Mouse (Mus musculus) limb, embryonic 15.5 days (tissue): Measurements from ENCODE around the gene Gm2663. TPM values are rescaled to one million over a fixed set of nuclear protein-coding genes. Genes with fewer than 3 reads are reported as not detected.
"Not testable (repeated sequence)": the region's sequence is repeated elsewhere in the genome, so short reads cannot be mapped to it uniquely, and the experiment has no call there.

ENCODE experiments used
- ATAC-seq: fragments of 200-750 bp; cut with Nextera tagmentation; 2 replicates; pipeline ENCODE4 v1.8.0; 2017; ENCODE audit warnings: low read depth, moderate TSS enrichment; ENCODE audit not compliant: insufficient number of reproducible peaks, low FRiP score, low TSS enrichment
- H3K27ac ChIP-seq: fragments of 300-500 bp; sonication (generic); 2 replicates; pipeline ENCODE4 v1.5.1; 2015; ENCODE audit warnings: moderate library complexity, mild to moderate bottlenecking, inconsistent platforms
- H3K27me3 ChIP-seq: fragments of 300-500 bp; sonication (generic); 2 replicates; pipeline ENCODE4 v1.6.1; 2015; ENCODE audit warnings: inconsistent platforms
- H3K36me3 ChIP-seq: fragments of 300-500 bp; sonication (generic); 2 replicates; pipeline ENCODE4 v1.6.1; 2015; ENCODE audit warnings: inconsistent platforms
- H3K4me1 ChIP-seq: fragments of 300-500 bp; sonication (generic); 2 replicates; pipeline ENCODE4 v1.6.1; 2015; ENCODE audit warnings: inconsistent platforms
- H3K4me2 ChIP-seq: fragments of 300-500 bp; sonication (generic); 2 replicates; pipeline ENCODE4 v1.6.1; 2015; ENCODE audit warnings: mild to moderate bottlenecking, inconsistent platforms
- H3K4me3 ChIP-seq: fragments of 300-500 bp; sonication (generic); 2 replicates; pipeline ENCODE4 v1.5.1; 2015; ENCODE audit warnings: mild to moderate bottlenecking, inconsistent platforms
- H3K9ac ChIP-seq: fragments of 300-500 bp; sonication (generic); 2 replicates; pipeline ENCODE4 v1.6.1; 2015; ENCODE audit warnings: inconsistent platforms
- H3K9me3 ChIP-seq: fragments of 300-500 bp; sonication (generic); 2 replicates; pipeline ENCODE4 v1.6.1; 2016; ENCODE audit warnings: inconsistent platforms
- WGBS: fragments of 180-500 bp; shearing (Covaris S2); methylation state at CpG from one replicate; pipeline ENCODE4 v1.1.7; 2015; 5-methylcytosine and 5-hydroxymethylcytosine counted together
- polyA plus RNA-seq: library from polyadenylated mRNA; unstranded; fragments of >200 nt; fragmentation: Nextera tagmentation; extraction: Ambion mirVana; gene quantifications from 2 replicates; pipeline ENCODE4 v1.2.1, GENCODE M21; 2015

Gm2663 gene
- polyA plus RNA-seq: not detected in 2 replicates

GRCm38 (mm10) chr6:40999379-40999778 is at the start of gene Gm2663:
Gene Gm2663, minus strand, starts transcription at chr6:40999479.
- H3K27me3 ChIP-seq, H3K4me3 ChIP-seq, ATAC-seq, H3K4me2 ChIP-seq, H3K36me3 ChIP-seq, H3K4me1 ChIP-seq, H3K9ac ChIP-seq, H3K27ac ChIP-seq, H3K9me3 ChIP-seq: not testable (repeated sequence)

DNA sequence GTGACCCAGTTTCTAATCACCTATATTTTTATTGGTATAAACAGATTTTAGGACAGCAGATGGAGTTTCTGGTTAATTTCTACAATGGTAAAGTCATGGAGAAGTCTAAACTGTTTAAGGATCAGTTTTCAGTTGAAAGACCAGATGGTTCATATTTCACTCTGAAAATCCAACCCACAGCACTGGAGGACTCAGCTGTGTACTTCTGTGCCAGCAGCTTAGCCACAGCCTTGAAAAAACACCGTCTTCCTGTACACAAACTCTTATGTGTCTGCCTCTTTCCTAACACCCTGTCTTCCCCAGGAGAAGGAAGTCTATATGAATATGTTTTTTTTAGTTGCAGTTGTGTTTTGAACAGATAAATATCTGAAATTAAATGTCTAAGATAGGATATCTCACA is 49.3 kb upstream of the Gm2663 start:
- ATAC-seq: no peak
- WGBS: 60% methylated on average over 1 of the region's 1 CpGs
- Histone ChIP-seq H3K4me1 (no peaks in the 10 kb centered on the region), H3K9ac (no peak overlapping the region), H3K9me3 (no peaks in the 10 kb centered on the region), H3K27ac (no peak overlapping the region), H3K36me3 (no peaks in the 10 kb centered on the region), H3K4me3 (no peak overlapping the region), H3K4me2 (no peak overlapping the region), H3K27me3 (no peaks in the 10 kb centered on the region)

DNA sequence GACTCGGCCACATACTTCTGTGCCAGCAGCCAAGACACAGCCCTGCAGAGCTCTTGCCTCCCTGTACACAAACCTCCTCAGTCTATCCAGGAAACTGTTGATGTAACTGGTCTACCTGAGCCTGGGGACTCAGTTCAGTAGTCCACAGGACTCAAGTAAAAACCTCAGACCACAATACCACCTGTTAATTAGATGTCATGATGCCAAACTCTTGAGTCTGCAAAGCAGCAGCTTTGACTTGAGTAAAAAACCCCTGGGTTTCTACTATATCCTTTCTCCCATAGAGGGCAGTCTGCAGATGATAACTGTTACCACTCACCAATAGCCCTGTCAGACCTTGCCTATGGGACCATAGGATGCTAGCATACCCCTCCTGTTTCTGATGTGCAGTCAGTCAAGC is 48.7 kb upstream of the Gm2663 start:
- ATAC-seq: no peak
- Histone ChIP-seq H3K27me3 (no peaks in the 10 kb centered on the region), H3K9ac (no peak overlapping the region), H3K4me1 (no peaks in the 10 kb centered on the region), H3K4me3 (no peak overlapping the region), H3K4me2 (no peak overlapping the region), H3K36me3 (no peaks in the 10 kb centered on the region), H3K9me3 (no peaks in the 10 kb centered on the region), H3K27ac (no peak overlapping the region)
- WGBS: 80% methylated on average over 1 of the region's 1 CpGs

GRCm38 (mm10) chr6:41047202-41047601 is 47.9 kb upstream of the Gm2663 start:
- no peak overlapping the region for H3K27ac ChIP-seq
- H3K4me2 ChIP-seq: no peak overlapping the region
- no peaks in the 10 kb centered on the region for H3K36me3 ChIP-seq
- WGBS: 83% methylated on average over 1 of the region's 1 CpGs
- no peaks in the 10 kb centered on the region for H3K4me1 ChIP-seq
- no peaks in the 10 kb centered on the region for H3K27me3 ChIP-seq
- ATAC-seq: no peak
- no peak overlapping the region for H3K4me3 ChIP-seq
- H3K9me3 ChIP-seq: no peaks in the 10 kb centered on the region
- H3K9ac ChIP-seq: no peak overlapping the region

- no peaks in the 10 kb centered on the region for H3K27me3 ChIP-seq
- H3K9ac ChIP-seq: no peak overlapping the region
- no peak overlapping the region for H3K4me3 ChIP-seq
- no peak overlapping the region for H3K4me2 ChIP-seq
- WGBS: 64% methylated on average over 2 of the region's 2 CpGs
- no peaks in the 10 kb centered on the region for H3K9me3 ChIP-seq
- no peak for ATAC-seq
- H3K4me1 ChIP-seq: no peaks in the 10 kb centered on the region
- no peaks in the 10 kb centered on the region for H3K36me3 ChIP-seq
- no peak overlapping the region for H3K27ac ChIP-seq
Observed at GRCm38 (mm10) chr6:41046553-41046952, 47.3 kb upstream of the Gm2663 start.

DNA sequence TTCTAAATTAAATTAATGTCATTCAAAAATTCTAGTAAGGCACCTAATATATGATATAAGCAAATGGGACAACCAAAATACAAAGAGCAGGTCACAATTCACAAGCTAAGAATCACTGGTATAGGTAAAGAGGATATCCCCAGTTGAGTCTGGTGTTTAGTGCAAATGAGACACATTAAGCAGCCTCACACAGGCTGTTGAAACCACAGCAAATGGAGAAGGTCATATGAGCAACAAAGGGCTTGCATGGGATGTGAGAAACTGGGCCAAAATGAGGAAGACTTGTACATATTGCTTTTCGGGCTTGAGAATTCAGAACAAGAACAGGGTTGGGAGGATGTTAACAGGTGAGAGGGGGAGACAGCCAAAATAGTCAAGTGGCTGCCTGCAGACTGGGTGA is 45.5 kb upstream of the Gm2663 start:
- H3K4me2 ChIP-seq: no peak overlapping the region
- H3K4me1 ChIP-seq: no peaks in the 10 kb centered on the region
- H3K9me3 ChIP-seq: no peaks in the 10 kb centered on the region
- no peak overlapping the region for H3K4me3 ChIP-seq
- H3K27me3 ChIP-seq: no peaks in the 10 kb centered on the region
- WGBS: 83% methylated on average over 1 of the region's 1 CpGs
- no peak overlapping the region for H3K9ac ChIP-seq
- H3K36me3 ChIP-seq: no peaks in the 10 kb centered on the region
- H3K27ac ChIP-seq: no peak overlapping the region
- no peak for ATAC-seq

- Histone ChIP-seq H3K4me3 (no peak overlapping the region), H3K4me1 (no peaks in the 10 kb centered on the region), H3K27me3 (no peaks in the 10 kb centered on the region), H3K9me3 (no peaks in the 10 kb centered on the region), H3K27ac (no peak overlapping the region), H3K9ac (no peak overlapping the region), H3K4me2 (no peak overlapping the region), H3K36me3 (no peaks in the 10 kb centered on the region)
- 68% methylated on average over 1 of the region's 1 CpGs for WGBS
- no peak for ATAC-seq
Observed at GRCm38 (mm10) chr6:41044314-41044713, 45.0 kb upstream of the Gm2663 start.

GRCm38 (mm10) chr6:41035409-41035808 is 36.1 kb upstream of the Gm2663 start, which contains the start of gene 2210010C04Rik:
Gene 2210010C04Rik, minus strand, starts transcription at chr6:41035509.
- Histone ChIP-seq H3K9me3 (no peaks in the 10 kb centered on the region), H3K4me1 (no peaks in the 10 kb centered on the region), H3K36me3 (no peaks in the 10 kb centered on the region), H3K9ac (no peak within 1 kb of the TSS), H3K27ac (no peak within 1 kb of the TSS), H3K4me2 (no peak within 1 kb of the TSS), H3K27me3 (no peaks in the 10 kb centered on the region), H3K4me3 (no peak within 1 kb of the TSS)
- ATAC-seq: no peak

DNA sequence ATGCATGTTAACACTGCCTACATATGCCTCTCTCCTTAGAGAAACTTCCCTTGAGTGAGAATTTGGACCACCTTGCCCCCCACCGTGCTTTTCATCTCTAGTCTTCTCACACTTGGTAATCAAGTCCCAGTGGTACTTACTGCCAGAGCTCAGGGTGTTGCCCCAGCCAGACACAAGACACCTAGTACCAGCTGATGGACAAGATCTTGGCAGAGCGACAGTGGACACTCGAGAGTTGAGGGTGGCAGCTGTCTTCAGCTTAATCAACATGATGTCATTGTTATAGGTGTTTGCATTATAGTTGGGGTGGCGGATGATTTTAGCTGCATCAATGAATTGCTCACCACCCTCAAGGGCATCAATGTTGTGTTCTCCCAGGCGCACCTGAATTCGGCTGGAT is 33.5 kb upstream of the Gm2663 start:
- Histone ChIP-seq H3K27ac (no peak overlapping the region), H3K9ac (no peak overlapping the region), H3K36me3 (no peaks in the 10 kb centered on the region), H3K27me3 (no peaks in the 10 kb centered on the region), H3K4me1 (no peaks in the 10 kb centered on the region), H3K9me3 (no peaks in the 10 kb centered on the region), H3K4me3 (no peak overlapping the region), H3K4me2 (no peak overlapping the region)
- no peak for ATAC-seq
- 82% methylated on average over 6 of the region's 6 CpGs for WGBS

DNA sequence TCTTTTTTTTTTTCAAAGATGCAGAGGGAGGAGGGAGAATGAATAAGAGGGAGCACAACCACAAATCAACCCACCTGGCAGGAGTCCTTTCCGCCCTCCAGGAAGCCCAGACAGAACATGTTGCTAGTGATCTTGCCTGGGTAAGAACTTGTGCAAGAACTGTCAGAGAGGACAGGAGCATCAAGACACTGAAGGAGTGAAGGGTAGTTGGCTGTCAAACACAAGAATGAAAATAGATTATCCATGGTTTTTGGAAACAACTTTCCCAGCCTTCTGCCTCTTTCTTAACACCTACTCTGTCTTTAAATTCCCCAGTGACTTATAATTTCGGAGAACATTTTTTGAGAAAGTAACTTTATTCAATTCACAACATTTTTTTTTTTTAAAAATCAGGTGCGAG is 33.0 kb upstream of the Gm2663 start:
- WGBS: 76% methylated on average over 3 of the region's 3 CpGs

GRCm38 (mm10) chr6:41030821-41031220 is 31.5 kb upstream of the Gm2663 start:
- Histone ChIP-seq H3K9ac (no peak overlapping the region), H3K4me2 (no peak overlapping the region), H3K4me1 (no peaks in the 10 kb centered on the region), H3K27me3 (no peaks in the 10 kb centered on the region), H3K27ac (no peak overlapping the region), H3K4me3 (no peak overlapping the region), H3K36me3 (no peaks in the 10 kb centered on the region), H3K9me3 (no peaks in the 10 kb centered on the region)
- ATAC-seq: no peak
- 85% methylated on average over 3 of the region's 3 CpGs for WGBS

More for the DNA sequence above, 33.0 kb upstream of the Gm2663 start:
- Histone ChIP-seq H3K9ac (no peak overlapping the region), H3K27ac (no peak overlapping the region), H3K9me3 (no peaks in the 10 kb centered on the region), H3K4me1 (no peaks in the 10 kb centered on the region), H3K36me3 (no peaks in the 10 kb centered on the region), H3K4me2 (no peak overlapping the region), H3K4me3 (no peak overlapping the region), H3K27me3 (no peaks in the 10 kb centered on the region)
- ATAC-seq: no peak

DNA sequence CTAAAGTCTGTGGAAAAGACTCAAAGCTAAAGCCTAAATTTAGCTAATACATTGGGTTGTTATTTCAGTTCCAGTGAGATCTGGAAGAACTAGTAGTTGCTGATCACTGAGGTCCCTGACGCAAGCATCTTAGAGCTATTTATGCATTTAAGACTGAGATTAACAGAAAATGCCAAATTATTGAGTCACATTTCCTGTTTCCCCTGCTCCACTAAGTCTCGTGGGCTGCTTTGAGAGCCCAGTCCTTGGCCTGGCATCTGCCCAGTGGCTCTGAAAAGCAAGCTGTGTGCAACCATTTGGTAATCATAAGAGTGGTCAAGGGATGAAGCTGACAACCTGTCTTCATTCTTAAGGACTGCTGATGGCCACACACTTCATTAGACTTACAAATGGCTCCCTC is 27.8 kb upstream of the Gm2663 start:
- Histone ChIP-seq H3K4me3 (no peak overlapping the region), H3K9ac (no peak overlapping the region), H3K36me3 (no peaks in the 10 kb centered on the region), H3K4me2 (no peak overlapping the region), H3K27me3 (no peaks in the 10 kb centered on the region), H3K9me3 (no peaks in the 10 kb centered on the region), H3K4me1 (no peaks in the 10 kb centered on the region), H3K27ac (no peak overlapping the region)
- WGBS: 45% methylated on average over 2 of the region's 2 CpGs
- no peak for ATAC-seq

- H3K4me3 ChIP-seq: no peak overlapping the region
- 69% methylated on average over 2 of the region's 2 CpGs for WGBS
- H3K27ac ChIP-seq: no peak overlapping the region
- no peaks in the 10 kb centered on the region for H3K9me3 ChIP-seq
- H3K4me1 ChIP-seq: no peaks in the 10 kb centered on the region
- H3K4me2 ChIP-seq: no peak overlapping the region
- ATAC-seq: no peak
- H3K36me3 ChIP-seq: no peaks in the 10 kb centered on the region
- no peak overlapping the region for H3K9ac ChIP-seq
- no peaks in the 10 kb centered on the region for H3K27me3 ChIP-seq
Observed at GRCm38 (mm10) chr6:41025873-41026650, 26.8 kb upstream of the Gm2663 start.
